ENCODE assay signal across 25 mouse cellular contexts in genomic region chr9:15472256-15472655, GRCm38 (mm10).
"Had no signal": no experiment of that assay in that cellular context is flagged by ENCODE, and none has a peak within 500 bp of the region (broad histone marks: within the 10 kb centered on the region; RNA-seq: fewer than 3 reads in every experiment).

No protein-coding gene starts in this region.

- ATAC-seq: intestine, embryonic 16.5 days; liver, embryonic 12.5 days had no signal

- H3K4me3 ChIP-seq: gastrocnemius, adult 2 months; heart, adult 2 months; heart, embryonic 10.5 days; heart, embryonic 12.5 days; hindbrain, embryonic 10.5 days; hindbrain, embryonic 12.5 days; hindbrain, embryonic 15.5 days; kidney, embryonic 15.5 days; layer of hippocampus, adult 2 months; left cerebral cortex, adult 2 months; limb, embryonic 10.5 days; limb, embryonic 12.5 days; liver, embryonic 12.5 days had no signal

- H3K27me3 ChIP-seq: heart, embryonic 12.5 days; hindbrain, embryonic 12.5 days; hindbrain, embryonic 15.5 days; kidney, embryonic 15.5 days; limb, embryonic 12.5 days; liver, embryonic 12.5 days had no signal

- DNase-seq: gastrocnemius, adult 2 months; gastrocnemius, postnatal 10 days; gastrocnemius, postnatal 25 days; heart, adult 2 months; heart, postnatal 10 days; heart, postnatal 4 days; kidney, adult 11 months; kidney, adult 2 months; kidney, adult 9 months; kidney, postnatal 25 days; kidney, postnatal 4 days had no signal

- H3K4me2 ChIP-seq: heart, embryonic 12.5 days; hindbrain, embryonic 12.5 days; hindbrain, embryonic 15.5 days; kidney, embryonic 15.5 days; limb, embryonic 12.5 days; liver, embryonic 12.5 days had no signal

- H3K27ac ChIP-seq: gastrocnemius, adult 2 months; heart, adult 2 months; heart, embryonic 10.5 days; hindbrain, embryonic 10.5 days; hindbrain, embryonic 12.5 days; hindbrain, embryonic 15.5 days; kidney, embryonic 15.5 days; kidney, postnatal 0 days; layer of hippocampus, adult 2 months; left cerebral cortex, adult 2 months; limb, embryonic 10.5 days; limb, embryonic 12.5 days; liver, embryonic 12.5 days; liver, embryonic 14.5 days had no signal

- H3K9ac ChIP-seq: heart, embryonic 12.5 days; hindbrain, embryonic 12.5 days; hindbrain, embryonic 15.5 days; kidney, embryonic 15.5 days; limb, embryonic 12.5 days; liver, embryonic 12.5 days; liver, embryonic 14.5 days had no signal

- H3K4me1 ChIP-seq: heart, embryonic 10.5 days; heart, embryonic 12.5 days; hindbrain, embryonic 10.5 days; hindbrain, embryonic 12.5 days; hindbrain, embryonic 15.5 days; kidney, embryonic 15.5 days; limb, embryonic 10.5 days; limb, embryonic 12.5 days; liver, embryonic 12.5 days had no signal

- H3K9me3 ChIP-seq: heart, embryonic 10.5 days; hindbrain, embryonic 10.5 days; hindbrain, embryonic 12.5 days; hindbrain, embryonic 15.5 days; kidney, embryonic 15.5 days; limb, embryonic 10.5 days; liver, embryonic 12.5 days had no signal

- H3K36me3 ChIP-seq: heart, embryonic 10.5 days; heart, embryonic 12.5 days; hindbrain, embryonic 10.5 days; hindbrain, embryonic 12.5 days; hindbrain, embryonic 15.5 days; kidney, embryonic 15.5 days; limb, embryonic 10.5 days; limb, embryonic 12.5 days; liver, embryonic 12.5 days had no signal
